Mouse (Mus musculus) embryonic facial prominence, embryonic 13.5 days (tissue): ENCODE measurements around the gene Ranbp3l. TPM values are rescaled to one million over a fixed set of nuclear protein-coding genes. Genes with fewer than 3 reads are reported as not detected.

ENCODE experiments used
- ATAC-seq: fragments of 200-750 bp; cut with Nextera tagmentation; 2 replicates; pipeline ENCODE4 v1.8.0; 2017; ENCODE audit warnings: low read depth; ENCODE audit not compliant: insufficient number of reproducible peaks, insufficient read depth, low FRiP score, low TSS enrichment
- H3K27ac ChIP-seq: fragments of 300-500 bp; sonication (generic); 2 replicates; pipeline ENCODE4 v1.5.1; 2015; ENCODE audit warnings: moderate library complexity, mild to moderate bottlenecking, inconsistent platforms
- H3K27me3 ChIP-seq: fragments of 300-500 bp; sonication (generic); 2 replicates; pipeline ENCODE4 v1.6.1; 2015; ENCODE audit warnings: mild to moderate bottlenecking, inconsistent platforms
- H3K36me3 ChIP-seq: fragments of 300-500 bp; sonication (generic); 2 replicates; pipeline ENCODE4 v1.6.1; 2015; ENCODE audit warnings: mild to moderate bottlenecking, inconsistent platforms
- H3K4me1 ChIP-seq: fragments of 300-500 bp; sonication (generic); 2 replicates; pipeline ENCODE4 v1.6.1; 2015; ENCODE audit warnings: inconsistent platforms
- H3K4me2 ChIP-seq: fragments of 300-500 bp; sonication (generic); 2 replicates; pipeline ENCODE4 v1.6.1; 2015; ENCODE audit warnings: moderate library complexity, mild to moderate bottlenecking, inconsistent platforms
- H3K4me3 ChIP-seq: fragments of 300-500 bp; sonication (generic); 2 replicates; pipeline ENCODE4 v1.5.1; 2015; ENCODE audit warnings: mild to moderate bottlenecking, inconsistent platforms
- H3K9ac ChIP-seq: fragments of 300-500 bp; sonication (generic); 2 replicates; pipeline ENCODE4 v1.6.1; 2015; ENCODE audit warnings: mild to moderate bottlenecking, inconsistent platforms
- H3K9me3 ChIP-seq: fragments of 300-500 bp; sonication (generic); 2 replicates; pipeline ENCODE4 v1.6.1; 2016; ENCODE audit warnings: inconsistent platforms
- WGBS: fragments of 180-500 bp; shearing (Covaris S2); methylation state at CpG from one replicate; pipeline ENCODE4 v1.1.7; 2015; ENCODE audit warnings: mixed read lengths; 5-methylcytosine and 5-hydroxymethylcytosine counted together
- polyA plus RNA-seq: library from polyadenylated mRNA; unstranded; fragments of >200 nt; fragmentation: Nextera tagmentation; extraction: Ambion mirVana; gene quantifications from 2 replicates; pipeline ENCODE4 v1.2.1, GENCODE M21; 2015

The Ranbp3l gene
- polyA plus RNA-seq, 1 experiment from 2014 or later = 1.9 TPM

- H3K9me3 ChIP-seq = no peaks in the 10 kb centered on the region
- H3K27ac ChIP-seq = no peak overlapping the region
- H3K27me3 ChIP-seq = no peaks in the 10 kb centered on the region
- no peak overlapping the region for H3K4me3 ChIP-seq
- H3K36me3 ChIP-seq = peaks cover 33% of the 10 kb centered on the region
- peaks cover 10% of the 10 kb centered on the region for H3K4me1 ChIP-seq
- no peak for ATAC-seq
- 86% methylated on average over 9 of the region's 9 CpGs for WGBS
- H3K4me2 ChIP-seq = no peak overlapping the region
- no peak overlapping the region for H3K9ac ChIP-seq
Measured at GRCm38 (mm10) chr15:9082753-9083152, 115.0 kb downstream of the Ranbp3l start.

GRCm38 (mm10) chr15:9086813-9087212 lies 119.1 kb downstream of the Ranbp3l start:
- H3K4me3 ChIP-seq = no peak overlapping the region
- H3K4me1 ChIP-seq = no peaks in the 10 kb centered on the region
- peaks cover 53% of the 10 kb centered on the region for H3K36me3 ChIP-seq
- ATAC-seq = no peak
- no peaks in the 10 kb centered on the region for H3K9me3 ChIP-seq
- no peak overlapping the region for H3K9ac ChIP-seq
- WGBS = 66% methylated on average over 11 of the region's 11 CpGs
- no peaks in the 10 kb centered on the region for H3K27me3 ChIP-seq
- H3K4me2 ChIP-seq = no peak overlapping the region
- no peak overlapping the region for H3K27ac ChIP-seq

GRCm38 (mm10) chr15:9087421-9087820 lies 119.7 kb downstream of the Ranbp3l start:
- Histone ChIP-seq H3K4me3 (no peak overlapping the region), H3K4me2 (no peak overlapping the region), H3K9ac (no peak overlapping the region), H3K9me3 (no peaks in the 10 kb centered on the region), H3K27me3 (no peaks in the 10 kb centered on the region), H3K4me1 (no peaks in the 10 kb centered on the region), H3K27ac (no peak overlapping the region), H3K36me3 (peaks cover 53% of the 10 kb centered on the region)
- ATAC-seq = no peak
- WGBS = 75% methylated on average over 5 of the region's 5 CpGs

- no peak overlapping the region for H3K4me2 ChIP-seq
- H3K36me3 ChIP-seq = peaks cover 60% of the 10 kb centered on the region
- H3K27ac ChIP-seq = no peak overlapping the region
- H3K4me1 ChIP-seq = no peaks in the 10 kb centered on the region
- H3K4me3 ChIP-seq = no peak overlapping the region
- 83% methylated on average over 17 of the region's 17 CpGs for WGBS
- no peaks in the 10 kb centered on the region for H3K27me3 ChIP-seq
- no peaks in the 10 kb centered on the region for H3K9me3 ChIP-seq
- H3K9ac ChIP-seq = no peak overlapping the region
- no peak for ATAC-seq
Measured at GRCm38 (mm10) chr15:9087895-9088682, 120.3 kb downstream of the Ranbp3l start.

GRCm38 (mm10) chr15:9088683-9089072 lies 120.9 kb downstream of the Ranbp3l start:
- WGBS = 59% methylated on average over 8 of the region's 8 CpGs
- no peak overlapping the region for H3K4me3 ChIP-seq
- peaks cover 66% of the 10 kb centered on the region for H3K36me3 ChIP-seq
- no peak for ATAC-seq
- H3K4me1 ChIP-seq = no peaks in the 10 kb centered on the region
- no peaks in the 10 kb centered on the region for H3K9me3 ChIP-seq
- no peak overlapping the region for H3K4me2 ChIP-seq
- H3K9ac ChIP-seq = no peak overlapping the region
- no peaks in the 10 kb centered on the region for H3K27me3 ChIP-seq
- no peak overlapping the region for H3K27ac ChIP-seq

- no peak for ATAC-seq
- Histone ChIP-seq H3K4me2 (no peak overlapping the region), H3K9ac (no peak overlapping the region), H3K4me3 (no peak overlapping the region), H3K27me3 (no peaks in the 10 kb centered on the region), H3K9me3 (no peaks in the 10 kb centered on the region), H3K27ac (no peak overlapping the region), H3K4me1 (peaks cover 4% of the 10 kb centered on the region), H3K36me3 (peaks cover 69% of the 10 kb centered on the region)
- 16% methylated on average over 2 of the region's 2 CpGs for WGBS
Measured at GRCm38 (mm10) chr15:9089136-9089720, 121.5 kb downstream of the Ranbp3l start.

- Histone ChIP-seq H3K9ac (no peak overlapping the region), H3K4me1 (peaks cover 9% of the 10 kb centered on the region), H3K27me3 (no peaks in the 10 kb centered on the region), H3K4me3 (no peak overlapping the region), H3K27ac (no peak overlapping the region), H3K4me2 (no peak overlapping the region), H3K9me3 (no peaks in the 10 kb centered on the region), H3K36me3 (peaks cover 63% of the 10 kb centered on the region)
- WGBS = 91% methylated on average over 5 of the region's 5 CpGs
- ATAC-seq = no peak
Measured at GRCm38 (mm10) chr15:9090662-9091061, 122.9 kb downstream of the Ranbp3l start.

- Histone ChIP-seq H3K36me3 (peaks cover 55% of the 10 kb centered on the region), H3K27ac (no peak overlapping the region), H3K4me2 (peak overlapping the region; percentile 43), H3K4me1 (peaks cover 9% of the 10 kb centered on the region), H3K9me3 (no peaks in the 10 kb centered on the region), H3K9ac (no peak overlapping the region), H3K4me3 (no peak overlapping the region), H3K27me3 (no peaks in the 10 kb centered on the region)
- WGBS = 65% methylated on average over 11 of the region's 11 CpGs
- no peak for ATAC-seq
Measured at GRCm38 (mm10) chr15:9093598-9094365, 126.0 kb downstream of the Ranbp3l start.

GRCm38 (mm10) chr15:9094366-9094750 lies 126.6 kb downstream of the Ranbp3l start:
- Histone ChIP-seq H3K4me3 (no peak overlapping the region), H3K9me3 (no peaks in the 10 kb centered on the region), H3K36me3 (peaks cover 59% of the 10 kb centered on the region), H3K4me1 (peaks cover 9% of the 10 kb centered on the region), H3K9ac (no peak overlapping the region), H3K4me2 (peak overlapping the region; percentile 43), H3K27ac (no peak overlapping the region), H3K27me3 (no peaks in the 10 kb centered on the region)
- 14% methylated on average over 13 of the region's 13 CpGs for WGBS
- ATAC-seq = peak; percentile 72; the same call in 1 of the 2 replicates

- no peaks in the 10 kb centered on the region for H3K27me3 ChIP-seq
- no peak overlapping the region for H3K4me3 ChIP-seq
- no peaks in the 10 kb centered on the region for H3K9me3 ChIP-seq
- ATAC-seq = no peak
- H3K36me3 ChIP-seq = peaks cover 69% of the 10 kb centered on the region
- H3K4me1 ChIP-seq = peaks cover 9% of the 10 kb centered on the region
- no peak overlapping the region for H3K4me2 ChIP-seq
- 93% methylated on average over 4 of the region's 4 CpGs for WGBS
- no peak overlapping the region for H3K27ac ChIP-seq
- no peak overlapping the region for H3K9ac ChIP-seq
Measured at GRCm38 (mm10) chr15:9096865-9097264, 129.1 kb downstream of the Ranbp3l start.

- no peak for ATAC-seq
- H3K4me2 ChIP-seq = no peak overlapping the region
- peaks cover 72% of the 10 kb centered on the region for H3K36me3 ChIP-seq
- H3K27ac ChIP-seq = no peak overlapping the region
- H3K9ac ChIP-seq = no peak overlapping the region
- 89% methylated on average over 10 of the region's 10 CpGs for WGBS
- H3K9me3 ChIP-seq = no peaks in the 10 kb centered on the region
- H3K27me3 ChIP-seq = no peaks in the 10 kb centered on the region
- H3K4me3 ChIP-seq = no peak overlapping the region
- H3K4me1 ChIP-seq = no peaks in the 10 kb centered on the region
Measured at GRCm38 (mm10) chr15:9100446-9101077, 132.8 kb downstream of the Ranbp3l start.
